Mouse (Mus musculus) midbrain, embryonic 13.5 days (tissue): Measurements from ENCODE around the gene Eci1. TPM values are rescaled to one million over a fixed set of nuclear protein-coding genes. Genes with fewer than 3 reads are reported as not detected.

Experiments used
- ATAC-seq: fragments of 200-750 bp; cut with Nextera tagmentation; 2 replicates; pipeline ENCODE4 v1.8.0; 2017; ENCODE audit warnings: mild to moderate bottlenecking, moderate TSS enrichment, moderate library complexity
- H3K27ac ChIP-seq: fragments of 300-500 bp; sonication (generic); 2 replicates; pipeline ENCODE4 v1.5.1; 2015; ENCODE audit warnings: inconsistent platforms, mild to moderate bottlenecking, moderate library complexity
- H3K27me3 ChIP-seq: fragments of 300-500 bp; sonication (generic); 2 replicates; pipeline ENCODE4 v1.6.1; 2015; ENCODE audit warnings: mild to moderate bottlenecking, inconsistent platforms
- H3K36me3 ChIP-seq: fragments of 300-500 bp; sonication (generic); 2 replicates; pipeline ENCODE4 v1.6.1; 2015; ENCODE audit warnings: mild to moderate bottlenecking, inconsistent platforms
- H3K4me1 ChIP-seq: fragments of 300-500 bp; sonication (generic); replicated peaks from 2 replicates; pipeline ENCODE4 v1.6.1; 2015; ENCODE audit warnings: inconsistent platforms
- H3K4me2 ChIP-seq: fragments of 300-500 bp; sonication (generic); replicated peaks from 2 replicates; pipeline ENCODE4 v1.6.1; 2015; ENCODE audit warnings: moderate library complexity, mild to moderate bottlenecking, inconsistent platforms
- H3K4me3 ChIP-seq: fragments of 300-500 bp; sonication (generic); replicated peaks from 2 replicates; pipeline ENCODE4 v1.5.1; 2015; ENCODE audit warnings: mild to moderate bottlenecking, inconsistent platforms
- H3K9ac ChIP-seq: fragments of 300-500 bp; sonication (generic); replicated peaks from 2 replicates; pipeline ENCODE4 v1.6.1; 2015; ENCODE audit warnings: mild to moderate bottlenecking, inconsistent platforms
- H3K9me3 ChIP-seq: fragments of 300-500 bp; sonication (generic); 2 replicates; pipeline ENCODE4 v1.6.1; 2016; ENCODE audit warnings: mild to moderate bottlenecking, inconsistent platforms
- WGBS: fragments of 180-500 bp; shearing (Covaris S2); methylation state at CpG from one replicate; pipeline ENCODE4 v1.1.7; 2015; 5-methylcytosine and 5-hydroxymethylcytosine counted together
- polyA plus RNA-seq: library from polyadenylated mRNA; unstranded; fragments of >200 nt; fragmentation: Nextera tagmentation; extraction: Ambion mirVana; gene quantifications from 2 replicates; pipeline ENCODE4 v1.2.1, GENCODE M21; 2015

Gene Eci1
- polyA plus RNA-seq, 1 experiment from 2014 or later: 45.5 TPM

GRCm38 (mm10) chr17:24477053-24477984 lies 50.9 kb downstream of the Eci1 start:
- H3K9me3 ChIP-seq: no peaks in the 10 kb centered on the region
- peaks cover 34% of the 10 kb centered on the region for H3K4me1 ChIP-seq
- no peaks in the 10 kb centered on the region for H3K27me3 ChIP-seq
- peak overlapping the region; percentile 74 for H3K4me3 ChIP-seq
- 94% methylated on average over 20 of the region's 20 CpGs for WGBS
- no peak overlapping the region for H3K27ac ChIP-seq
- H3K9ac ChIP-seq: peak overlapping the region; percentile 83
- H3K4me2 ChIP-seq: peak overlapping the region; percentile 59
- H3K36me3 ChIP-seq: peaks cover 50% of the 10 kb centered on the region
- no peak for ATAC-seq

- H3K9ac ChIP-seq: peak overlapping the region; percentile 83
- peaks cover 26% of the 10 kb centered on the region for H3K4me1 ChIP-seq
- H3K27me3 ChIP-seq: no peaks in the 10 kb centered on the region
- peaks cover 43% of the 10 kb centered on the region for H3K36me3 ChIP-seq
- no peak overlapping the region for H3K27ac ChIP-seq
- H3K4me3 ChIP-seq: peak overlapping the region; percentile 74
- no peaks in the 10 kb centered on the region for H3K9me3 ChIP-seq
- peak overlapping the region; percentile 59 for H3K4me2 ChIP-seq
- WGBS: 56% methylated on average over 11 of the region's 11 CpGs
- peak; percentile 44 for ATAC-seq
Measured at GRCm38 (mm10) chr17:24477985-24478600, 51.7 kb downstream of the Eci1 start.

- H3K4me3 ChIP-seq: peak within 1 kb of the TSS; percentile 74
- peak within 1 kb of the TSS; percentile 97 for H3K27ac ChIP-seq
- peaks cover 19% of the 10 kb centered on the region for H3K4me1 ChIP-seq
- H3K9ac ChIP-seq: peak within 1 kb of the TSS; percentile 83
- peak within 1 kb of the TSS; percentile 59 for H3K4me2 ChIP-seq
- H3K27me3 ChIP-seq: no peaks in the 10 kb centered on the region
- no peaks in the 10 kb centered on the region for H3K9me3 ChIP-seq
- WGBS: under 1% methylated on average over 48 of the region's 48 CpGs
- peaks cover 36% of the 10 kb centered on the region for H3K36me3 ChIP-seq
- ATAC-seq: peak; percentile 93
Measured at GRCm38 (mm10) chr17:24478663-24479380, 52.4 kb downstream of the Eci1 start, which contains the start of gene Mlst8. Gene Mlst8, minus strand, starts transcription at chr17:24479078.

- no peaks in the 10 kb centered on the region for H3K27me3 ChIP-seq
- peaks cover 30% of the 10 kb centered on the region for H3K36me3 ChIP-seq
- H3K9ac ChIP-seq: no peak overlapping the region; the same call in 1 of the 2 replicates
- peaks cover 16% of the 10 kb centered on the region for H3K4me1 ChIP-seq
- ATAC-seq: no peak
- no peaks in the 10 kb centered on the region for H3K9me3 ChIP-seq
- H3K4me2 ChIP-seq: peak overlapping the region; percentile 59
- no peak overlapping the region for H3K27ac ChIP-seq
- 26% methylated on average over 1 of the region's 1 CpGs for WGBS
- peak overlapping the region; percentile 74 for H3K4me3 ChIP-seq
Measured at GRCm38 (mm10) chr17:24479431-24479830, 53.0 kb downstream of the Eci1 start.

- no peak overlapping the region; the same call in 1 of the 2 replicates for H3K9ac ChIP-seq
- WGBS: 52% methylated on average over 3 of the region's 3 CpGs
- peaks cover 21% of the 10 kb centered on the region for H3K36me3 ChIP-seq
- H3K27me3 ChIP-seq: no peaks in the 10 kb centered on the region
- H3K4me1 ChIP-seq: peaks cover 18% of the 10 kb centered on the region
- ATAC-seq: no peak
- no peak overlapping the region for H3K27ac ChIP-seq
- no peak overlapping the region for H3K4me3 ChIP-seq
- peak overlapping the region; percentile 40; the same call in 1 of the 2 replicates for H3K4me2 ChIP-seq
- no peaks in the 10 kb centered on the region for H3K9me3 ChIP-seq
Measured at GRCm38 (mm10) chr17:24480201-24480826, 53.9 kb downstream of the Eci1 start.

GRCm38 (mm10) chr17:24481027-24481815 lies 54.8 kb downstream of the Eci1 start:
- 0 out of 2 replicates have a peak overlapping the region, but pooled peaks have one; percentile 6 for H3K9ac ChIP-seq
- peaks cover 12% of the 10 kb centered on the region for H3K36me3 ChIP-seq

GRCm38 (mm10) chr17:24483495-24483894 lies 57.1 kb downstream of the Eci1 start:
- H3K4me2 ChIP-seq: no peak overlapping the region
- H3K36me3 ChIP-seq: no peaks in the 10 kb centered on the region
- H3K27ac ChIP-seq: no peak overlapping the region
- H3K9ac ChIP-seq: no peak overlapping the region
- H3K27me3 ChIP-seq: no peaks in the 10 kb centered on the region
- ATAC-seq: no peak
- no peak overlapping the region for H3K4me3 ChIP-seq
- peaks cover 22% of the 10 kb centered on the region for H3K4me1 ChIP-seq
- 78% methylated on average over 3 of the region's 3 CpGs for WGBS
- no peaks in the 10 kb centered on the region for H3K9me3 ChIP-seq

More at GRCm38 (mm10) chr17:24481027-24481815, 54.8 kb downstream of the Eci1 start:
- Histone ChIP-seq H3K4me3 (no peak overlapping the region), H3K27me3 (no peaks in the 10 kb centered on the region), H3K4me2 (no peak overlapping the region), H3K9me3 (no peaks in the 10 kb centered on the region), H3K27ac (no peak overlapping the region), H3K4me1 (peaks cover 23% of the 10 kb centered on the region)
- no peak for ATAC-seq
- 94% methylated on average over 20 of the region's 20 CpGs for WGBS

- H3K4me3 ChIP-seq: no peak overlapping the region
- peak overlapping the region; percentile 79 for H3K27ac ChIP-seq
- ATAC-seq: no peak
- H3K4me1 ChIP-seq: peaks cover 28% of the 10 kb centered on the region
- no peaks in the 10 kb centered on the region for H3K27me3 ChIP-seq
- H3K9me3 ChIP-seq: no peaks in the 10 kb centered on the region
- H3K9ac ChIP-seq: peak overlapping the region; percentile 52
- H3K36me3 ChIP-seq: no peaks in the 10 kb centered on the region
- 46% methylated on average over 11 of the region's 11 CpGs for WGBS
- 0 out of 2 replicates have a peak overlapping the region, but pooled peaks have one; percentile 15 for H3K4me2 ChIP-seq
Measured at GRCm38 (mm10) chr17:24485090-24485860, 58.8 kb downstream of the Eci1 start.

- peak; percentile 78 for ATAC-seq
- Histone ChIP-seq H3K27ac (peak within 1 kb of the TSS; percentile 97), H3K4me2 (peak within 1 kb of the TSS; percentile 86), H3K9ac (peak within 1 kb of the TSS; percentile 95), H3K27me3 (no peaks in the 10 kb centered on the region), H3K36me3 (no peaks in the 10 kb centered on the region), H3K4me3 (peak within 1 kb of the TSS; percentile 90), H3K9me3 (no peaks in the 10 kb centered on the region), H3K4me1 (peaks cover 39% of the 10 kb centered on the region)
- 1% methylated on average over 42 of the region's 45 CpGs for WGBS
Measured at GRCm38 (mm10) chr17:24488186-24488661, 61.8 kb downstream of the Eci1 start, which contains the start of gene Caskin1. Gene Caskin1, plus strand, starts transcription at chr17:24488601.

- Histone ChIP-seq H3K27me3 (no peaks in the 10 kb centered on the region), H3K4me3 (peak overlapping the region; percentile 90), H3K9ac (peak overlapping the region; percentile 95), H3K27ac (peak overlapping the region; percentile 97), H3K4me1 (peaks cover 39% of the 10 kb centered on the region), H3K36me3 (no peaks in the 10 kb centered on the region), H3K9me3 (no peaks in the 10 kb centered on the region), H3K4me2 (peak overlapping the region; percentile 86)
- peak; percentile 81 for ATAC-seq
- WGBS: under 1% methylated on average over 75 of the region's 81 CpGs
Measured at GRCm38 (mm10) chr17:24488662-24489264, 62.3 kb downstream of the Eci1 start.
